Mouse (Mus musculus): ENCODE data around the gene Gnai3. TPM values are rescaled to one million over a fixed set of nuclear protein-coding genes. Genes with fewer than 3 reads are reported as not detected.

Gene Gnai3
- total and polyA plus RNA-seq, 3 experiments, result 54.1 to 145 (median 78.7) TPM

DNA sequence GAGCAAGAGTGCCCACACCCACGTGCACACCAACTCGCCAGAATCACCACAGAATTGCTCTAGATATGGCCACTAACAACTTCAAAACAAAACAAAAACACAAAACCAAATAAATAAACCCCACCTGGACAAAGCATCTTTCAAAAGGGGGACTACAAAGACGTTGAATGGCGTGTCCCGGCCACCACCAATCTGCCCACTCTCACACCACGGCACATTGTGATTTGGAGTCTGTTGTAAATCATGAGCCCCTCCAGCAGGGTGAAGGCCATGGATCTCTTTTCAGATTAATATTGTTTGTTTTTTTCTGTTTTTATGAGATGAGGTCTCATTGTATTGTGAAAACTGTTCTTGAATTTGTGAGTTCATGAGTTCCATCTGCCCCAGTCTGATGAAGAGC, 43.9 kb downstream of the Gnai3 start:
- Histone ChIP-seq H3K27ac (ENCODE audit: insufficient read depth, low read depth) (no peak overlapping the region), H3K36me3 (replicated peaks in 1 of 2; ENCODE audit: control insufficient read depth in 1 of 2, insufficient read depth in 1 of 2, low read length in 1 of 2) (peaks cover 10 to 61% of the 10 kb centered on the region in 2 experiments), H3K79me2 (replicated peaks; ENCODE audit: control insufficient read depth, extremely low read depth, insufficient read depth, poor library complexity, severe bottlenecking) (no peaks in the 10 kb centered on the region), H3K4me1 (ENCODE audit: control insufficient read depth in 1 of 2, insufficient read depth in 2 of 2) (no peaks in the 10 kb centered on the region), H3K9me3 (replicated peaks; ENCODE audit: low read length) (no peaks in the 10 kb centered on the region), H3K4me2 (ENCODE audit: insufficient read depth, low read depth, poor library complexity, severe bottlenecking) (no peak overlapping the region), H3K4me3 (replicated peaks in 1 of 3; ENCODE audit: low read depth in 2 of 3, low read length in 2 of 3, poor library complexity in 1 of 3) (no peak overlapping the region), H3K27me3 (replicated peaks) (no peaks in the 10 kb centered on the region), H3K9ac (ENCODE audit: insufficient read depth, low read depth) (no peak overlapping the region)
- no peak for DNase-seq (ENCODE audit: extremely low read depth)
- TF ChIP-seq ZC3H11A (IDR thresholded peaks at IDR 0.05; ENCODE audit: low read depth, low read length), result no peak
- TF ChIP-seq POLR2AphosphoS2 (IDR thresholded peaks at IDR 0.05; ENCODE audit: low read depth, low read length), result no peak
- no peak for TF ChIP-seq KAT2A (IDR thresholded peaks at IDR 0.05; ENCODE audit: insufficient replicate concordance, low read length)
- no peak for TF ChIP-seq TCF12 (IDR thresholded peaks at IDR 0.05; ENCODE audit: low read depth, low read length)
- no peak for TF ChIP-seq RAD21 (IDR thresholded peaks at IDR 0.05; ENCODE audit: low read depth, low read length)
- no peak for TF ChIP-seq CHD1 (IDR thresholded peaks at IDR 0.05; ENCODE audit: low read depth, low read length)
- TF ChIP-seq TBP (conservative IDR thresholded peaks at IDR 0.05; ENCODE audit: low read depth, low read length), result no peak
- no peak for TF ChIP-seq JUN (IDR thresholded peaks at IDR 0.05; ENCODE audit: insufficient read depth, low read depth, low read length)
- no peak for TF ChIP-seq ZMIZ1 (IDR thresholded peaks at IDR 0.05; ENCODE audit: low read depth, low read length)
- no peak for TF ChIP-seq BHLHE40 (IDR thresholded peaks at IDR 0.05; ENCODE audit: low read depth, low read length)
- no peak for TF ChIP-seq MEF2A (IDR thresholded peaks at IDR 0.05; ENCODE audit: borderline replicate concordance, low read depth, low read length)
- TF ChIP-seq MAX (IDR thresholded peaks at IDR 0.05; ENCODE audit: low read length), result no peak
- no peak for TF ChIP-seq SIN3A (IDR thresholded peaks at IDR 0.05; ENCODE audit: low read length)
- no peak for TF ChIP-seq IRF4 (IDR thresholded peaks at IDR 0.05; ENCODE audit: low read depth, low read length)
- no peak for TF ChIP-seq PAX5 (IDR thresholded peaks at IDR 0.05; ENCODE audit: low read length)
- TF ChIP-seq ETS1 (conservative IDR thresholded peaks at IDR 0.05; ENCODE audit: low read depth, low read length), result no peak
- dilution Hi-C loops (cut with MboI; ENCODE audit: extremely low pct_ligation_motif_present, extremely low pct_unique_long_range_greater_than_20kb, low sequenced_read_pairs) (no loop called here), in situ Hi-C loops (cut with MboI; ENCODE audit: low pct_ligation_motif_present, low pct_unique_long_range_greater_than_20kb, low sequenced_read_pairs) (no loop called here)

DNA sequence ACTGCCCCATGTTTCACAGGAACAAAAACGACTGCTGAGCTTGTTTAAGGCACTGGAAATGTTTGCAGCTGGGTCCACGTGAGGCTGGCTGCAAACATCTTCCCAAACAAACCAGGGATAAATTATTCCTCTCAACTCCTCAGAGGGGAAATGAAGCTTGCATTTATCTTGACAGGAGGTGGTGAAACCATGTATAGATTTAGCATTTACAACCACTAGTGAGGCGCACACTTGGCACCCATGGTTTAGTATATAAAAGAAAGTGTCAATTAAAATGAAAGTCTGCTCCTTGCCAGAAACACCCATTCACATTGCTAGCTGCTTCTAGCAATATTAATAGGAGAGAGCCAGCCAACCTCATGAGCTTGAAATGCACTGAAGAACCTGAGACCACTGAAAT, 44.4 kb downstream of the Gnai3 start:
- dilution Hi-C loops (cut with MboI; ENCODE audit: extremely low pct_ligation_motif_present, extremely low pct_unique_long_range_greater_than_20kb, low sequenced_read_pairs), result no loop called here
- in situ Hi-C loops (cut with MboI; ENCODE audit: low pct_ligation_motif_present, low pct_unique_long_range_greater_than_20kb, low sequenced_read_pairs), result no loop called here
- Histone ChIP-seq H3K4me1 (ENCODE audit: control insufficient read depth in 1 of 2, insufficient read depth in 2 of 2) (peaks cover 0 to 4% of the 10 kb centered on the region in 2 experiments; a peak in 1 of 4 replicates), H3K9me3 (replicated peaks; ENCODE audit: low read length) (no peaks in the 10 kb centered on the region), H3K9ac (ENCODE audit: insufficient read depth, low read depth) (no peak overlapping the region), H3K4me2 (ENCODE audit: insufficient read depth, low read depth, poor library complexity, severe bottlenecking) (no peak overlapping the region), H3K27ac (ENCODE audit: insufficient read depth, low read depth) (no peak overlapping the region), H3K4me3 (replicated peaks in 1 of 3; ENCODE audit: low read depth in 2 of 3, low read length in 2 of 3, poor library complexity in 1 of 3) (no peak overlapping the region), H3K36me3 (replicated peaks in 1 of 2; ENCODE audit: control insufficient read depth in 1 of 2, insufficient read depth in 1 of 2, low read length in 1 of 2) (peaks cover 10 to 61% of the 10 kb centered on the region in 2 experiments), H3K27me3 (replicated peaks) (no peaks in the 10 kb centered on the region), H3K79me2 (replicated peaks; ENCODE audit: control insufficient read depth, extremely low read depth, insufficient read depth, poor library complexity, severe bottlenecking) (no peaks in the 10 kb centered on the region)
- TF ChIP-seq ETS1 (conservative IDR thresholded peaks at IDR 0.05; ENCODE audit: low read depth, low read length) (no peak), ZC3H11A (IDR thresholded peaks at IDR 0.05; ENCODE audit: low read depth, low read length) (no peak), TCF12 (IDR thresholded peaks at IDR 0.05; ENCODE audit: low read depth, low read length) (no peak), MYC (IDR thresholded peaks at IDR 0.05; ENCODE audit: low read depth, low read length) (no peak), CHD1 (IDR thresholded peaks at IDR 0.05; ENCODE audit: low read depth, low read length) (no peak), POLR2AphosphoS2 (IDR thresholded peaks at IDR 0.05; ENCODE audit: low read depth, low read length) (no peak), USF2 (conservative IDR thresholded peaks at IDR 0.05; ENCODE audit: low read depth, low read length) (no peak), MAX (IDR thresholded peaks at IDR 0.05; ENCODE audit: low read length) (no peak), ZKSCAN1 (IDR thresholded peaks at IDR 0.05; ENCODE audit: borderline replicate concordance, low read depth, low read length) (no peak), RAD21 (IDR thresholded peaks at IDR 0.05; ENCODE audit: low read depth, low read length) (no peak), SMC3 (IDR thresholded peaks at IDR 0.05; ENCODE audit: low read depth, low read length) (no peak), KAT2A (IDR thresholded peaks at IDR 0.05; ENCODE audit: insufficient replicate concordance, low read length) (no peak), HCFC1 (IDR thresholded peaks at IDR 0.05; ENCODE audit: low read depth, low read length) (no peak), USF1 (IDR thresholded peaks at IDR 0.05; ENCODE audit: low read depth, low read length) (no peak), ELF1 (IDR thresholded peaks at IDR 0.05; ENCODE audit: low read depth, low read length) (no peak)
- DNase-seq (ENCODE audit: extremely low read depth), result no peak
